Mouse (Mus musculus) thymus, adult 2 months (tissue): Measurements from ENCODE around the gene Plaur. TPM values are rescaled to one million over a fixed set of nuclear protein-coding genes. Genes with fewer than 3 reads are reported as not detected.

Experiments
- DNase-seq: peaks from one replicate; pipeline ENCODE4 v3.0.0; 2021
- H3K27ac ChIP-seq: fragments of 200-500 bp; 2 replicates; pipeline ENCODE4 v1.5.1; 2012; ENCODE audit warnings: low read length, control low read depth; ENCODE audit not compliant: control insufficient read depth, insufficient read depth
- H3K27me3 ChIP-seq: fragments of 200-500 bp; 2 replicates; pipeline ENCODE4 v1.6.1; 2012; ENCODE audit warnings: mild to moderate bottlenecking, low read length, moderate library complexity, mixed read lengths; ENCODE audit not compliant: control insufficient read depth, insufficient read depth
- H3K36me3 ChIP-seq: fragments of 200-500 bp; 2 replicates; pipeline ENCODE4 v1.6.1; 2012; ENCODE audit warnings: mild to moderate bottlenecking, low read length, moderate library complexity; ENCODE audit not compliant: control insufficient read depth, insufficient read depth
- H3K4me1 ChIP-seq: fragments of 200-500 bp; replicated peaks from 2 replicates; pipeline ENCODE4 v1.6.1; 2012; ENCODE audit warnings: low read length; ENCODE audit not compliant: control insufficient read depth, insufficient read depth
- H3K4me3 ChIP-seq: fragments of 200-500 bp; 2 replicates; pipeline ENCODE4 v1.5.1; 2012; ENCODE audit warnings: mild to moderate bottlenecking, low read length, control low read depth, moderate library complexity; ENCODE audit not compliant: control insufficient read depth, insufficient read depth
- CTCF ChIP-seq: fragments of 200-500 bp; IDR thresholded peaks from 2 replicates; pipeline ENCODE4 v1.5.1; 2012; ENCODE audit warnings: mild to moderate bottlenecking, control low read depth, low read length, moderate library complexity, borderline replicate concordance; ENCODE audit not compliant: control insufficient read depth, poor library complexity, insufficient read depth; ENCODE audit errors: extremely low read depth
- POLR2A ChIP-seq: fragments of 200-500 bp; IDR thresholded peaks from 2 replicates; pipeline ENCODE4 v1.6.1; 2012; ENCODE audit warnings: mild to moderate bottlenecking, low read length, control low read depth, moderate library complexity; ENCODE audit not compliant: control insufficient read depth, poor library complexity, insufficient read depth; ENCODE audit errors: extremely low read depth
- WGBS: fragments of 180-500 bp; shearing (Covaris S2); methylation state at CpG from one replicate; pipeline ENCODE4 v1.1.7; 2018; 5-methylcytosine and 5-hydroxymethylcytosine counted together
- polyA plus RNA-seq: library from polyadenylated mRNA; depleted of rRNA; stranded (reverse); fragments of >200 nt; gene quantifications from 2 replicates; pipeline ENCODE4 v1.2.3, GENCODE M21; 2012; rRNA removed

Gene Plaur
- 7.0 and 9.5 TPM in 2 replicates for polyA plus RNA-seq

DNA sequence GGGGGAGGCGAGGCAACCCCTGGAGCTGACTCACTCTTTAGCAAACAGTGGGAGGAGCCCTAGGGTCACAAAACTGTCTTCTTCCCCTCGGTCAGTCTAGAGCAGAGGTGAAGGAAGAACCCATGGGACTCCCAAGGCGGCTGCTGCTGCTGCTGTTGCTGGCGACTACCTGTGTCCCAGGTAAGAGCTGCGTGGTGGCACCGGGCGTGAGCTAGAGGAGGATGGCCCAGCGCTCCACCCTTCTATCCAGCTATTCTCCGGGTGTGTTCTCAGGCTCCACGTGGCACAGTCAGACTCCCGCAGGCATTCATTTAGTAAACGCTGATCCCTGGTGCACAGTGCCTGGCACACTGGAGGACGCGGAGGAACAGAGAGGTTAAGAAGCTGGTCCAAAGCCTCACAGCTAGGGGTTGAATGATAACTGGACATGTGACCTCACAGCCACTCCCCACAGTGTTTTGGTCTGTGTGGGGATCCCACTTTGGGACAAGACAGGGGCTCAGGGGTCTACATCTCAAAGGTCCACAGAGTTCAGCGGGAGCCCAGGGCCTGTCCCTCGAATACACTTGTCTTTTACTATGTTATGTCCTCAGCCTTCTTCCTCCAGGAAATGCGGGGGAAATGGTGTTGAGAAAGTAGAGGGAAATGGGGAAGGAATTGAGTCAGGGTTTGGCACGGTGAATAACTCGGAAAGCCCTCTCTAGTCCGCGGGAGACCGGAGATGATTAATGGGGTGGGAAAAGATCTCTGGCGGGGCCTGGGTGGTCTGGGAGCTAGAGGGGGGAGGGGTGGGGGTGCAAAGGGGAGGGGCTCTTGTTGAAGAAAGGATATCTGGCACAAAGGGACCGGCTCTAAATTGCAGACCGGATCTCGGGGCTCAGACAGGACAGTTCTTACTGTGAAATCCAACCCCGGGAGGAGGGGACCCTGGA is at the start of gene Plaur:
Plaur (plus strand) TSS at position 97 of the 932 bp plus-strand sequence.
- 4% methylated on average over 27 of the region's 27 CpGs for WGBS

DNA sequence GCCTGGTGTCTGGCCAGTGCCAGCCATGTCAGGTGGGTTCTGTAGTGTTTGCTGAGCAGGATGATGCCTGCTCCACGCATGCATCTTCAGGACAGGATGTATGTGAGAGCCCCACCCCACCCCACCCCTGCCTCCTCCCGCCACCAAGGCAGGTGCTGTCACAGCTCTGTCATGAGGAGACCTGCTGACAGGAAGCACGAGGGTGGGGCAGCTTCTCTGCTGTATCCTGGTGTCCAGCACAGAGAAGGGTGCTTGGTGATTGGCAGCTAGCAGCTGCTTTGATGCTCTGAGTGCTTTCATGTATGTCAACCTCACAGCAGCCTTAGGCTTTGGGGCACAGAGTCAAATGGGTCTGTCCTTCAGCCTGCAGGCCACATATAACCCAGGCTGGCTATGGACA is 48.7 kb upstream of the Plaur start:
- peak; percentile 58 for DNase-seq
- H3K4me1 ChIP-seq: peaks cover 11% of the 10 kb centered on the region
- H3K27ac ChIP-seq: peak overlapping the region; percentile 63
- no peak for TF ChIP-seq POLR2A
- no peak for TF ChIP-seq CTCF
- H3K4me3 ChIP-seq: no peak overlapping the region
- H3K36me3 ChIP-seq: no peaks in the 10 kb centered on the region; the same call in 1 of the 2 replicates
- 17% methylated on average over 3 of the region's 3 CpGs for WGBS
- no peaks in the 10 kb centered on the region for H3K27me3 ChIP-seq

More for the DNA sequence above, at the start of gene Plaur:
- DNase-seq: no peak
- peak within 1 kb of the TSS; percentile 11 for H3K4me3 ChIP-seq
- H3K27me3 ChIP-seq: peaks cover 5% of the 10 kb centered on the region; the same call in 1 of the 2 replicates
- peaks cover 48% of the 10 kb centered on the region for H3K4me1 ChIP-seq
- H3K36me3 ChIP-seq: no peaks in the 10 kb centered on the region
- no peak within 1 kb of the TSS for H3K27ac ChIP-seq
- TF ChIP-seq CTCF (no peak), POLR2A (no peak)

DNA sequence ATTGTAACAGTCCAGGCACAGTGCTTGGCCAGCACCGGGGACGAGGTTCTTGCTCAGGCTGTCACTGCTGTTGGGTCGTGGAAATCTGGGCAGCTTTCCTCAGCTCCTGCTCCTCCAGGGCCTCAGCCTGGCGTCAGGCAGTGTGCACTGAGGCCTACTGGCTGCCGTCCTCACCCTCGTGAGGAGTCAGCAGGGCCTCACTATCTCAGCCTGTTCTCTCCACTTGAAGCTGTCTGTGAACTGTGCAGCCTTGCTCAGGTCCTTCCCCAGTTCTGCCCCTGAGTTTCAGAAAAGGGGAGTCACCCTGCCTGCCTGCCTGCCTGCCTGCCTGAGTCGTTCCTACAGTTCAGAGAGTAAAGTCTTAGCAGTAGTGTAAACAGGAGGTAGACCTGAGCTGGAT is 47.0 kb upstream of the Plaur start:
- no peaks in the 10 kb centered on the region; the same call in none of the 2 replicates for H3K36me3 ChIP-seq
- H3K4me3 ChIP-seq: no peak overlapping the region
- peaks cover 11% of the 10 kb centered on the region for H3K4me1 ChIP-seq
- no peak for DNase-seq
- H3K27me3 ChIP-seq: no peaks in the 10 kb centered on the region
- H3K27ac ChIP-seq: no peak overlapping the region
- 96% methylated on average over 7 of the region's 7 CpGs for WGBS
- TF ChIP-seq POLR2A (no peak), CTCF (no peak)

DNA sequence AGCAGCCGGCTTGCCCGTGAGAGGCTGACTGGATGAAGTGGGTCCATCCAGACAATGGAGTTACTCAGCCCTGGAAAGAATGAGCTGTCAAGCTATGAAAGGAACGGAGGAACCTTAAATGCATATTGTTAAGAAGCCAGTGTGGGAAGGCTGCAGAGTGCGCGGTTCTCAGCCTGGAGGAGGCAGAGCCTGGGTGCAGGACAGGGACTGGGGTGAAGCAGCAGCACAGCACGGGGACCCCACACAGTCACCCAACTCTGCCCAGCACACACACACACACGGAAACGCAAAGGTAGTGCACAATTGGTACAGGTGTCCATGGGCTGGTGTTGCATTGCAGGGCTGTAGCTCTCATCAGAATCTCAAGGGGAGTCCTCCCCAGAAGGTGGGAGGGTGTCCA is 42.7 kb upstream of the Plaur start:
- WGBS: 91% methylated on average over 8 of the region's 8 CpGs
- DNase-seq: no peak
- Histone ChIP-seq H3K27me3 (no peaks in the 10 kb centered on the region), H3K4me1 (0 out of 2 replicates have a peak, but pooled peaks cover under 1% of the 10 kb centered on the region), H3K36me3 (peaks cover 27% of the 10 kb centered on the region), H3K27ac (no peak overlapping the region), H3K4me3 (no peak overlapping the region)
- TF ChIP-seq POLR2A (no peak), CTCF (no peak)

DNA sequence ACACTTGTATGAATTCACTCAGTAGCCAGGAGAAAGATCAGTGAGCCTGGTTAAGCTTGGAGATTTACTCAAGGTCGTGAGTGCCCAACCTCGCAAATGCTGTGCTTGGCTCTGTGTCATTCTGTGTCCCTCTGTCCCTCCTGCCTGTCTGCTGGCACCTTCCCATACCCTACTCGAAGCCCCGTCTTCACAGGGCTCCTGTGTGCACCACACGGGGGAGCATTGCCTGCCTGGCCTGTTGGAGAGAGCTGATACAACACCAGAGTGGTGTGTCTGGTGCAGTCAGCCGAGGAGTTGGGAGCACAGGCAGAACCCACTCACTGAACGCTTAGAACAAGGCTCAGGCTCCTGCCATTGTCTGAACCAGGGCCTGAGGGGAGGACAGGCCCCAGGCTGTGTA is 40.6 kb upstream of the Plaur start:
- TF ChIP-seq CTCF (no peak), POLR2A (no peak)
- Histone ChIP-seq H3K27me3 (no peaks in the 10 kb centered on the region), H3K4me3 (no peak overlapping the region), H3K36me3 (peaks cover 27% of the 10 kb centered on the region), H3K4me1 (no peaks in the 10 kb centered on the region), H3K27ac (no peak overlapping the region)
- WGBS: 95% methylated on average over 7 of the region's 7 CpGs
- no peak for DNase-seq

DNA sequence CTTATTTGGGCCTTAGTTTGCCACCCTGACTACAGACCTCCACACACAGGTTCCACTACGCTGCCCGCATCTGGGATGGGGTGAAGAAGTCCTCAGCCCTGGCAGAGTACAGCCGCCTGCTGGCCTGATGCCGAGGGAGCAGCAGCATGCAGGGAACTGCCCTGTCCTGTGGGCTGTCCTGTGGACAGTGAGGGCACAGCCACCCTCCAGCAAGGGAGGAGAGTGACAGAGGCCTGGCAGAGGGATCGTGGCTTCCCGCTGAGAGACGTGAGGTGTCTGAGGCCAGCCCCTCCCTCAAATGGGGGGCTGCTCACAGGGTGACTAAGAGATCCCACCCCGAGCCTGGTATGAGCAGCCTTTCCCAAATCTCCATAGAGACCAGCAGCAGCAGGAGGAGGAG is 40.0 kb upstream of the Plaur start:
- no peak for TF ChIP-seq CTCF
- no peak for TF ChIP-seq POLR2A
- no peak overlapping the region for H3K4me3 ChIP-seq
- H3K27me3 ChIP-seq: no peaks in the 10 kb centered on the region
- H3K27ac ChIP-seq: no peak overlapping the region
- H3K4me1 ChIP-seq: no peaks in the 10 kb centered on the region
- H3K36me3 ChIP-seq: peaks cover 27% of the 10 kb centered on the region
- DNase-seq: no peak
- 98% methylated on average over 8 of the region's 8 CpGs for WGBS
